Mouse (Mus musculus) forebrain, embryonic 12.5 days (tissue): Measurements from ENCODE around the gene Gm43738. TPM values are rescaled to one million over a fixed set of nuclear protein-coding genes. Genes with fewer than 3 reads are reported as not detected.

Experiments used
- ATAC-seq: fragments of 200-750 bp; cut with Nextera tagmentation; 2 replicates; pipeline ENCODE4 v1.8.0; 2017; ENCODE audit warnings: moderate TSS enrichment; ENCODE audit not compliant: low FRiP score
- H3K27ac ChIP-seq: fragments of 300-500 bp; sonication (generic); 2 replicates; pipeline ENCODE4 v1.5.1; 2016; ENCODE audit warnings: mild to moderate bottlenecking
- H3K27me3 ChIP-seq: fragments of 300-500 bp; sonication (generic); 2 replicates; pipeline ENCODE4 v1.6.1; 2016; ENCODE audit warnings: mild to moderate bottlenecking
- H3K36me3 ChIP-seq: fragments of 300-500 bp; sonication (generic); replicated peaks from 2 replicates; pipeline ENCODE4 v1.6.1; 2016; ENCODE audit warnings: mild to moderate bottlenecking
- H3K4me1 ChIP-seq: fragments of 300-500 bp; sonication (generic); 2 replicates; pipeline ENCODE4 v1.6.1; 2016
- H3K4me2 ChIP-seq: fragments of 300-500 bp; sonication (generic); 2 replicates; pipeline ENCODE4 v1.6.1; 2016; ENCODE audit warnings: mild to moderate bottlenecking, moderate library complexity
- H3K4me3 ChIP-seq: fragments of 300-500 bp; sonication (generic); replicated peaks from 2 replicates; pipeline ENCODE4 v1.5.1; 2016; ENCODE audit warnings: mild to moderate bottlenecking
- H3K9ac ChIP-seq: fragments of 300-500 bp; sonication (generic); 2 replicates; pipeline ENCODE4 v1.6.1; 2016; ENCODE audit warnings: mild to moderate bottlenecking
- H3K9me3 ChIP-seq: fragments of 300-500 bp; sonication (generic); 2 replicates; pipeline ENCODE4 v1.6.1; 2016
- WGBS: fragments of 180-500 bp; shearing (Covaris S2); methylation state at CpG from one replicate; pipeline ENCODE4 v1.1.7; 2016; 5-methylcytosine and 5-hydroxymethylcytosine counted together
- polyA plus RNA-seq: library from polyadenylated mRNA; unstranded; fragments of >200 nt; fragmentation: Nextera tagmentation; extraction: Ambion mirVana; gene quantifications from 2 replicates; pipeline ENCODE4 v1.2.1, GENCODE M21; 2016

The Gm43738 gene
- polyA plus RNA-seq, 1 experiment from 2014 or later, result not detected

- WGBS, result 97% methylated on average over 3 of the region's 3 CpGs
- no peak for ATAC-seq
- no peaks in the 10 kb centered on the region for H3K9me3 ChIP-seq
Observed at GRCm38 (mm10) chr3:89129908-89130307, 29.0 kb upstream of the Gm43738 start.

GRCm38 (mm10) chr3:89125981-89126380 is 25.1 kb upstream of the Gm43738 start:
- Histone ChIP-seq H3K4me2 (no peak overlapping the region), H3K27me3 (no peaks in the 10 kb centered on the region), H3K27ac (no peak overlapping the region), H3K4me3 (no peak overlapping the region), H3K4me1 (no peaks in the 10 kb centered on the region), H3K9me3 (no peaks in the 10 kb centered on the region), H3K36me3 (no peaks in the 10 kb centered on the region), H3K9ac (no peak overlapping the region)
- WGBS, result 90% methylated on average over 3 of the region's 3 CpGs
- no peak for ATAC-seq

More at GRCm38 (mm10) chr3:89129908-89130307, 29.0 kb upstream of the Gm43738 start:
- H3K9ac ChIP-seq, result no peak overlapping the region
- peaks cover 7% of the 10 kb centered on the region for H3K4me1 ChIP-seq
- H3K36me3 ChIP-seq, result no peaks in the 10 kb centered on the region
- peaks cover 5% of the 10 kb centered on the region for H3K27me3 ChIP-seq
- H3K4me2 ChIP-seq, result no peak overlapping the region
- no peak overlapping the region for H3K27ac ChIP-seq
- no peak overlapping the region for H3K4me3 ChIP-seq

- H3K4me2 ChIP-seq, result no peak overlapping the region
- no peaks in the 10 kb centered on the region for H3K27me3 ChIP-seq
- no peak overlapping the region for H3K27ac ChIP-seq
- WGBS, result 90% methylated on average over 3 of the region's 3 CpGs
- no peak overlapping the region for H3K4me3 ChIP-seq
- no peaks in the 10 kb centered on the region for H3K9me3 ChIP-seq
- H3K4me1 ChIP-seq, result no peaks in the 10 kb centered on the region
- H3K9ac ChIP-seq, result no peak overlapping the region
- ATAC-seq, result no peak
- H3K36me3 ChIP-seq, result no peaks in the 10 kb centered on the region
Observed at GRCm38 (mm10) chr3:89124241-89124640, 23.3 kb upstream of the Gm43738 start.

- no peak overlapping the region for H3K9ac ChIP-seq
- no peak overlapping the region for H3K4me2 ChIP-seq
- ATAC-seq, result no peak
- H3K36me3 ChIP-seq, result no peaks in the 10 kb centered on the region
- WGBS, result 88% methylated on average over 2 of the region's 2 CpGs
- no peaks in the 10 kb centered on the region for H3K4me1 ChIP-seq
- no peak overlapping the region for H3K27ac ChIP-seq
- no peak overlapping the region for H3K4me3 ChIP-seq
- H3K27me3 ChIP-seq, result no peaks in the 10 kb centered on the region
- no peaks in the 10 kb centered on the region for H3K9me3 ChIP-seq
Observed at GRCm38 (mm10) chr3:89123313-89123712, 22.4 kb upstream of the Gm43738 start.

- H3K9ac ChIP-seq, result no peak overlapping the region
- no peak overlapping the region for H3K4me3 ChIP-seq
- WGBS, result 13% methylated on average over 2 of the region's 2 CpGs
- H3K4me1 ChIP-seq, result no peaks in the 10 kb centered on the region
- H3K36me3 ChIP-seq, result no peaks in the 10 kb centered on the region
- no peak for ATAC-seq
- H3K27ac ChIP-seq, result no peak overlapping the region
- H3K27me3 ChIP-seq, result no peaks in the 10 kb centered on the region
- H3K9me3 ChIP-seq, result no peaks in the 10 kb centered on the region
- no peak overlapping the region for H3K4me2 ChIP-seq
Observed at GRCm38 (mm10) chr3:89115522-89115921, 14.6 kb upstream of the Gm43738 start.

GRCm38 (mm10) chr3:89113058-89113457 is 12.2 kb upstream of the Gm43738 start:
- ATAC-seq, result no peak
- Histone ChIP-seq H3K27ac (no peak overlapping the region), H3K9ac (no peak overlapping the region), H3K4me3 (no peak overlapping the region), H3K27me3 (no peaks in the 10 kb centered on the region), H3K4me2 (no peak overlapping the region), H3K4me1 (no peaks in the 10 kb centered on the region), H3K36me3 (no peaks in the 10 kb centered on the region), H3K9me3 (no peaks in the 10 kb centered on the region)
- 89% methylated on average over 4 of the region's 4 CpGs for WGBS

- H3K9ac ChIP-seq, result no peak overlapping the region
- no peaks in the 10 kb centered on the region for H3K36me3 ChIP-seq
- H3K27ac ChIP-seq, result no peak overlapping the region
- no peaks in the 10 kb centered on the region for H3K9me3 ChIP-seq
- H3K4me2 ChIP-seq, result no peak overlapping the region
- H3K4me1 ChIP-seq, result no peaks in the 10 kb centered on the region
- no peaks in the 10 kb centered on the region for H3K27me3 ChIP-seq
- 83% methylated on average over 1 of the region's 1 CpGs for WGBS
- no peak overlapping the region for H3K4me3 ChIP-seq
- no peak for ATAC-seq
Observed at GRCm38 (mm10) chr3:89108146-89108545, 7.2 kb upstream of the Gm43738 start.

GRCm38 (mm10) chr3:89107545-89107944 is 6.6 kb upstream of the Gm43738 start:
- H3K27me3 ChIP-seq, result no peaks in the 10 kb centered on the region
- no peak for ATAC-seq
- H3K9me3 ChIP-seq, result no peaks in the 10 kb centered on the region
- H3K36me3 ChIP-seq, result no peaks in the 10 kb centered on the region
- no peak overlapping the region for H3K27ac ChIP-seq
- H3K4me1 ChIP-seq, result 0 out of 2 replicates have a peak, but pooled peaks cover 3% of the 10 kb centered on the region
- no peak overlapping the region for H3K9ac ChIP-seq
- no peak overlapping the region for H3K4me3 ChIP-seq
- WGBS, result 75% methylated on average over 3 of the region's 3 CpGs
- H3K4me2 ChIP-seq, result no peak overlapping the region

- H3K9me3 ChIP-seq, result no peaks in the 10 kb centered on the region
- H3K27me3 ChIP-seq, result no peaks in the 10 kb centered on the region
- H3K36me3 ChIP-seq, result no peaks in the 10 kb centered on the region
- H3K4me1 ChIP-seq, result peaks cover 8% of the 10 kb centered on the region
- no peak overlapping the region for H3K9ac ChIP-seq
- H3K27ac ChIP-seq, result no peak overlapping the region
- H3K4me3 ChIP-seq, result no peak overlapping the region
- H3K4me2 ChIP-seq, result no peak overlapping the region
- no peak for ATAC-seq
Observed at GRCm38 (mm10) chr3:89106881-89107280, 6.0 kb upstream of the Gm43738 start.

GRCm38 (mm10) chr3:89103291-89103595 is 2.3 kb upstream of the Gm43738 start:
- WGBS, result 81% methylated on average over 4 of the region's 4 CpGs
- Histone ChIP-seq H3K4me1 (peaks cover 33% of the 10 kb centered on the region), H3K9ac (no peak overlapping the region), H3K9me3 (no peaks in the 10 kb centered on the region), H3K36me3 (peaks cover 15% of the 10 kb centered on the region), H3K4me3 (no peak overlapping the region), H3K27ac (no peak overlapping the region), H3K4me2 (no peak overlapping the region), H3K27me3 (no peaks in the 10 kb centered on the region)
- ATAC-seq, result no peak

- Histone ChIP-seq H3K36me3 (peaks cover 20% of the 10 kb centered on the region), H3K4me1 (peaks cover 36% of the 10 kb centered on the region), H3K27me3 (no peaks in the 10 kb centered on the region), H3K27ac (peak overlapping the region; percentile 83), H3K4me3 (peak overlapping the region; percentile 79), H3K4me2 (peak overlapping the region; percentile 89), H3K9me3 (no peaks in the 10 kb centered on the region), H3K9ac (no peak overlapping the region)
- WGBS, result 70% methylated on average over 12 of the region's 12 CpGs
- ATAC-seq, result no peak
Observed at GRCm38 (mm10) chr3:89102495-89103290, 1.8 kb upstream of the Gm43738 start.

- Histone ChIP-seq H3K36me3 (peaks cover 26% of the 10 kb centered on the region), H3K27ac (peak within 1 kb of the TSS; percentile 83), H3K4me3 (peak within 1 kb of the TSS; percentile 79), H3K4me1 (peaks cover 36% of the 10 kb centered on the region), H3K4me2 (peak within 1 kb of the TSS; percentile 89), H3K9me3 (no peaks in the 10 kb centered on the region), H3K9ac (peak within 1 kb of the TSS; percentile 80), H3K27me3 (no peaks in the 10 kb centered on the region)
- ATAC-seq, result peak; percentile 100
- under 1% methylated on average over 26 of the region's 26 CpGs for WGBS
Observed at GRCm38 (mm10) chr3:89101812-89102494, 1.1 kb upstream of the Gm43738 start, which contains the start of gene Fdps. Gene Fdps, minus strand, starts transcription at chr3:89101959.

- peak overlapping the region; percentile 82 for H3K27ac ChIP-seq
- WGBS, result 0% methylated on average over 19 of the region's 19 CpGs
- peaks cover 36% of the 10 kb centered on the region for H3K4me1 ChIP-seq
- H3K4me3 ChIP-seq, result peak overlapping the region; percentile 79
- H3K9me3 ChIP-seq, result no peaks in the 10 kb centered on the region
- H3K4me2 ChIP-seq, result peak overlapping the region; percentile 89
- H3K27me3 ChIP-seq, result no peaks in the 10 kb centered on the region
- ATAC-seq, result peak; percentile 32
- H3K36me3 ChIP-seq, result peaks cover 31% of the 10 kb centered on the region
- peak overlapping the region; percentile 80 for H3K9ac ChIP-seq
Observed at GRCm38 (mm10) chr3:89101459-89101811, 536 bp upstream of the Gm43738 start.
